Mouse (Mus musculus) ES-Bruce4 (cell line): ENCODE data around the gene Crygd. TPM values are rescaled to one million over a fixed set of nuclear protein-coding genes. Genes with fewer than 3 reads are reported as not detected.

Experiments
- H3K27ac ChIP-seq: 2 replicates; pipeline ENCODE4 v1.5.1; 2012; ENCODE audit warnings: low read length, inconsistent platforms; ENCODE audit not compliant: insufficient read depth
- H3K27me3 ChIP-seq: 2 replicates; pipeline ENCODE4 v1.6.1; 2012; ENCODE audit warnings: mild to moderate bottlenecking, low read length, inconsistent platforms; ENCODE audit not compliant: control insufficient read depth, poor library complexity, insufficient read depth, severe bottlenecking
- H3K36me3 ChIP-seq: 2 replicates; pipeline ENCODE4 v1.6.1; 2012; ENCODE audit warnings: inconsistent platforms, mild to moderate bottlenecking, low read length, moderate library complexity; ENCODE audit not compliant: control insufficient read depth, poor library complexity, insufficient read depth, severe bottlenecking
- H3K4me1 ChIP-seq: one replicate; pipeline ENCODE4 v1.8.1; 2011; ENCODE audit warnings: low read length; ENCODE audit not compliant: control insufficient read depth, insufficient read depth
- H3K4me3 ChIP-seq: 2 replicates; pipeline ENCODE4 v1.5.1; 2011; ENCODE audit warnings: low read depth, mild to moderate bottlenecking, low read length
- H3K9ac ChIP-seq: 2 replicates; pipeline ENCODE4 v1.6.1; 2012; ENCODE audit warnings: low read depth, mild to moderate bottlenecking, inconsistent platforms; ENCODE audit not compliant: poor library complexity, severe bottlenecking
- H3K9me3 ChIP-seq: replicated peaks from 2 replicates; pipeline ENCODE4 v1.6.1; 2012; ENCODE audit warnings: mild to moderate bottlenecking, low read length, inconsistent platforms; ENCODE audit not compliant: control insufficient read depth, poor library complexity, insufficient read depth, severe bottlenecking
- CTCF ChIP-seq: IDR thresholded peaks from one replicate; pipeline ENCODE4 v1.8.1; 2011; ENCODE audit warnings: low read depth, low read length
- EP300 ChIP-seq: IDR thresholded peaks from 2 replicates; pipeline ENCODE4 v1.6.1; 2011; ENCODE audit warnings: low read depth, low read length; ENCODE audit not compliant: insufficient read depth
- POLR2A ChIP-seq: IDR thresholded peaks from one replicate; pipeline ENCODE4 v1.8.1; 2011; ENCODE audit warnings: low read length; ENCODE audit not compliant: insufficient read depth
- polyA plus RNA-seq: library from polyadenylated mRNA; stranded (reverse); fragments of >200 nt; gene quantifications from 2 replicates; pipeline ENCODE4 v1.2.4, GENCODE M21; 2011; ENCODE audit warnings: low read depth; ENCODE audit not compliant: missing spikeins, insufficient read depth, insufficient read length

Gene Crygd
- polyA plus RNA-seq, 1 experiment = not detected

- no peaks in the 10 kb centered on the region; the same call in 1 of the 2 replicates for H3K9me3 ChIP-seq
- H3K27me3 ChIP-seq = no peaks in the 10 kb centered on the region
- no peak overlapping the region for H3K9ac ChIP-seq
- H3K4me1 ChIP-seq = peaks cover 2% of the 10 kb centered on the region
- no peak overlapping the region for H3K4me3 ChIP-seq
- TF ChIP-seq POLR2A = no peak
- no peak for TF ChIP-seq CTCF
- TF ChIP-seq EP300 = no peak
- H3K36me3 ChIP-seq = no peaks in the 10 kb centered on the region
- H3K27ac ChIP-seq = peak overlapping the region; percentile 71; the same call in 1 of the 2 replicates
Measured at GRCm38 (mm10) chr1:65037542-65037941, 25.7 kb downstream of the Crygd start.

DNA sequence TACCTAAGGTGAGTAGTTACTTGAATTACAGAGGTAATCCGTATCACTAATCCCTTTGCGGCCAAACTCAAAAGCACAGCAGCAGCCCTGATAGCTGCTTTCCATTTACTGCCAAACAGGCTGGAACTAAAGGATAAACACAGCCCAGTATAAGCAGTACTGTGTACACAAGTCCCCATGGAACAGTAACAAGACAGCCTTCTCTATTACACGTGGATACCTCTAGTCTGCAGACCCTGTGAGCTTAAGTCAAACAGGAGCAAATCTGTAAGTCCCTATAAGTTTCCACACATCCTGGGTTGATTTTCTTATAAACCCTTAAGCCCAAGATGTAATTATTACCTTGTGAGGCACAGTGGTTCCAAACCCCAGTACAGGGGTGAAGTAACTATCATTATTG, 27.7 kb downstream of the Crygd start:
- H3K27ac ChIP-seq = no peak overlapping the region
- no peak overlapping the region for H3K9ac ChIP-seq
- no peak overlapping the region for H3K4me3 ChIP-seq
- no peaks in the 10 kb centered on the region for H3K27me3 ChIP-seq
- H3K36me3 ChIP-seq = no peaks in the 10 kb centered on the region
- H3K9me3 ChIP-seq = no peaks in the 10 kb centered on the region; the same call in 1 of the 2 replicates
- H3K4me1 ChIP-seq = no peaks in the 10 kb centered on the region
- no peak for TF ChIP-seq EP300

GRCm38 (mm10) chr1:65032641-65033040, 30.6 kb downstream of the Crygd start, which contains the start of gene Akr1cl:
Gene Akr1cl, minus strand, starts transcription at chr1:65032759.
- Histone ChIP-seq H3K4me1 (no peaks in the 10 kb centered on the region), H3K27me3 (no peaks in the 10 kb centered on the region), H3K4me3 (no peak within 1 kb of the TSS), H3K36me3 (no peaks in the 10 kb centered on the region), H3K9me3 (no peaks in the 10 kb centered on the region), H3K9ac (no peak within 1 kb of the TSS), H3K27ac (no peak within 1 kb of the TSS)
- TF ChIP-seq CTCF = no peak
- TF ChIP-seq POLR2A = no peak
- TF ChIP-seq EP300 = no peak

- H3K4me1 ChIP-seq = no peaks in the 10 kb centered on the region
- TF ChIP-seq POLR2A (no peak), EP300 (no peak), CTCF (no peak)
- no peaks in the 10 kb centered on the region for H3K9me3 ChIP-seq
- no peak overlapping the region for H3K4me3 ChIP-seq
- no peaks in the 10 kb centered on the region for H3K36me3 ChIP-seq
- no peak overlapping the region for H3K9ac ChIP-seq
- no peak overlapping the region for H3K27ac ChIP-seq
- H3K27me3 ChIP-seq = no peaks in the 10 kb centered on the region
Measured at GRCm38 (mm10) chr1:65028206-65028605, 35.0 kb downstream of the Crygd start.

- no peaks in the 10 kb centered on the region for H3K9me3 ChIP-seq
- no peak overlapping the region for H3K4me3 ChIP-seq
- no peak overlapping the region for H3K9ac ChIP-seq
- H3K4me1 ChIP-seq = no peaks in the 10 kb centered on the region
- TF ChIP-seq POLR2A (no peak), CTCF (no peak), EP300 (no peak)
- H3K27ac ChIP-seq = no peak overlapping the region
- no peaks in the 10 kb centered on the region for H3K27me3 ChIP-seq
- H3K36me3 ChIP-seq = no peaks in the 10 kb centered on the region
Measured at GRCm38 (mm10) chr1:65012726-65013125, 50.5 kb downstream of the Crygd start.

Other genes with a start within 250 kb of the Crygd start
- 9.5 and 12.4 TPM in 2 replicates for gene Plekhm3, start 106.6 kb downstream of the Crygd start, polyA plus RNA-seq
- not detected in 2 replicates for gene Akr1cl, start 30.7 kb downstream of the Crygd start, polyA plus RNA-seq
- gene Cryge, start 12.3 kb downstream of the Crygd start, polyA plus RNA-seq = not detected in 2 replicates
- not detected in 2 replicates for gene Crygc, start 10.2 kb upstream of the Crygd start, polyA plus RNA-seq
- not detected in 2 replicates for gene Crygb, start 18.8 kb upstream of the Crygd start, polyA plus RNA-seq
- not detected in 2 replicates for gene Cryga, start 39.9 kb upstream of the Crygd start, polyA plus RNA-seq
- gene Gm28845, start 56.1 kb upstream of the Crygd start, polyA plus RNA-seq = not detected in 2 replicates
- gene D630023F18Rik, start 59.8 kb upstream of the Crygd start, polyA plus RNA-seq = 7.2 and 9.9 TPM in 2 replicates
- gene Idh1, start 123.0 kb upstream of the Crygd start, polyA plus RNA-seq = 122 and 130 TPM in 2 replicates
- gene Pikfyve, start 123.2 kb upstream of the Crygd start, polyA plus RNA-seq = 53.6 and 59.9 TPM in 2 replicates
- gene Pth2r, start 218.6 kb upstream of the Crygd start, polyA plus RNA-seq = not detected in 2 replicates